17 mouse cellular contexts compared by ENCODE assay signal in genomic region chr10:63542493-63542892, GRCm38 (mm10).
A peak's percentile ranks its signal among the peaks of the same experiment; 100 is the strongest.
DNase-seq lines count a peak whose midpoint lies in the region; ATAC-seq and TF ChIP-seq lines count a peak whose summit lies in the region.
"Had no signal": no experiment of that assay in that cellular context is flagged by ENCODE, and none has a peak within 500 bp of the region (broad histone marks: within the 10 kb centered on the region; RNA-seq: fewer than 3 reads in every experiment).

No protein-coding gene starts in this region.

- no peaks in the 10 kb centered on the region for H3K36me3 ChIP-seq in heart, embryonic 11.5 days (ENCODE audit: control insufficient read depth, insufficient read depth, low read length)
- no peaks in the 10 kb centered on the region for H3K36me3 ChIP-seq in kidney, embryonic 15.5 days
- no peaks in the 10 kb centered on the region for H3K36me3 ChIP-seq in kidney, embryonic 14.5 days (ENCODE audit: control insufficient read depth, insufficient read depth, low read length)
- H3K36me3 ChIP-seq: intestine, embryonic 15.5 days had no signal

- 62% methylated on average over 6 of the region's 6 CpGs for WGBS in heart, embryonic 11.5 days (ENCODE audit: insufficient replicate concordance)
- WGBS in kidney, embryonic 15.5 days, result 49% methylated on average over 6 of the region's 6 CpGs
- 42% methylated on average over 6 of the region's 6 CpGs for WGBS in kidney, embryonic 14.5 days

- no peaks in the 10 kb centered on the region for H3K27me3 ChIP-seq in heart, embryonic 11.5 days (ENCODE audit: control insufficient read depth, insufficient read depth, low read length)
- H3K27me3 ChIP-seq in kidney, embryonic 15.5 days, result no peaks in the 10 kb centered on the region
- H3K27me3 ChIP-seq in kidney, embryonic 14.5 days (ENCODE audit: control insufficient read depth, insufficient read depth, low read length), result no peaks in the 10 kb centered on the region
- H3K27me3 ChIP-seq: forebrain, embryonic 13.5 days; intestine, embryonic 15.5 days; Patski had no signal

- no peak overlapping the region for H3K9ac ChIP-seq in heart, embryonic 11.5 days (ENCODE audit: low read depth, low read length)
- H3K9ac ChIP-seq in kidney, embryonic 15.5 days, result no peak overlapping the region
- H3K9ac ChIP-seq in kidney, embryonic 14.5 days (ENCODE audit: low read depth, low read length), result no peak overlapping the region
- H3K9ac ChIP-seq: forebrain, embryonic 13.5 days; hindbrain, embryonic 14.5 days; intestine, embryonic 15.5 days had no signal

- peak overlapping the region; percentile 86 for H3K27ac ChIP-seq in heart, embryonic 11.5 days (ENCODE audit: low read depth, low read length)
- H3K27ac ChIP-seq in kidney, embryonic 15.5 days, result peak overlapping the region; percentile 10; the same call in 1 of the 2 replicates
- H3K27ac ChIP-seq in kidney, embryonic 14.5 days (ENCODE audit: low read depth, low read length), result no peak overlapping the region
- peak overlapping the region; percentile 86 for H3K27ac ChIP-seq in embryonic fibroblast, embryonic 13.5 days (ENCODE audit: insufficient read depth, low read length)
- H3K27ac ChIP-seq: forebrain, embryonic 13.5 days; hindbrain, embryonic 14.5 days; intestine, embryonic 15.5 days had no signal

- intact Hi-C loops in heart, postnatal 14 days (cut with DNase I), result no loop called here

- TF ChIP-seq POLR2A in embryonic fibroblast, embryonic 13.5 days (IDR thresholded peaks at IDR 0.05; ENCODE audit: low read depth, low read length), result no peak

- H3K4me3 ChIP-seq in heart, embryonic 11.5 days (ENCODE audit: low read depth, low read length), result no peak overlapping the region
- no peak overlapping the region for H3K4me3 ChIP-seq in kidney, embryonic 15.5 days (replicated peaks)
- H3K4me3 ChIP-seq in kidney, embryonic 14.5 days (ENCODE audit: low read length), result no peak overlapping the region
- H3K4me3 ChIP-seq in embryonic fibroblast, embryonic 13.5 days (ENCODE audit: insufficient read depth, low read length), result no peak overlapping the region
- H3K4me3 ChIP-seq: forebrain, embryonic 13.5 days; intestine, embryonic 15.5 days had no signal

- H3K9me3 ChIP-seq in heart, embryonic 11.5 days (replicated peaks; ENCODE audit: control insufficient read depth, low read length), result no peaks in the 10 kb centered on the region
- no peaks in the 10 kb centered on the region for H3K9me3 ChIP-seq in kidney, embryonic 15.5 days (replicated peaks)
- H3K9me3 ChIP-seq in kidney, embryonic 14.5 days (ENCODE audit: control insufficient read depth, low read length), result no peaks in the 10 kb centered on the region
- H3K9me3 ChIP-seq: forebrain, embryonic 13.5 days; intestine, embryonic 15.5 days had no signal

- peaks cover 9% of the 10 kb centered on the region for H3K4me1 ChIP-seq in heart, embryonic 11.5 days (ENCODE audit: control insufficient read depth, insufficient read depth, low read length)
- H3K4me1 ChIP-seq in kidney, embryonic 15.5 days, result peaks cover 6% of the 10 kb centered on the region; the same call in 1 of the 2 replicates
- H3K4me1 ChIP-seq in kidney, embryonic 14.5 days (ENCODE audit: control insufficient read depth, insufficient read depth, low read length), result no peaks in the 10 kb centered on the region
- peaks cover 6% of the 10 kb centered on the region; the same call in 1 of the 2 replicates for H3K4me1 ChIP-seq in embryonic fibroblast, embryonic 13.5 days (ENCODE audit: control insufficient read depth, insufficient read depth, low read length)
- H3K4me1 ChIP-seq: forebrain, embryonic 13.5 days; intestine, embryonic 15.5 days had no signal

- no peak for TF ChIP-seq CTCF in embryonic fibroblast, embryonic 13.5 days (IDR thresholded peaks at IDR 0.05; ENCODE audit: borderline replicate concordance, insufficient read depth, low read length)

- no peak overlapping the region for H3K4me2 ChIP-seq in heart, embryonic 11.5 days
- H3K4me2 ChIP-seq in kidney, embryonic 15.5 days, result no peak overlapping the region
- no peak overlapping the region for H3K4me2 ChIP-seq in kidney, embryonic 14.5 days (replicated peaks; ENCODE audit: low read depth, low read length)
- H3K4me2 ChIP-seq: forebrain, embryonic 13.5 days; hindbrain, embryonic 14.5 days; intestine, embryonic 15.5 days had no signal

- DNase-seq in heart, postnatal 14 days, result no peak
- peak; percentile 4 for DNase-seq in 3T3-L1 (ENCODE audit: low read depth, low spot score)
- DNase-seq in adrenal gland, postnatal 10 days, result no peak
- DNase-seq: adrenal gland, postnatal 36 days; cerebellum, adult 9-10 months; gastrocnemius, postnatal 25 days; kidney, postnatal 25 days; layer of hippocampus, adult 9-11 months had no signal

- ATAC-seq in heart, embryonic 11.5 days (replicated peaks; ENCODE audit: insufficient number of reproducible peaks, low FRiP score, low TSS enrichment), result no peak
- no peak for ATAC-seq in kidney, embryonic 15.5 days (replicated peaks; ENCODE audit: low FRiP score)
- no peak for ATAC-seq in kidney, embryonic 14.5 days (ENCODE audit: low FRiP score, low TSS enrichment)
- ATAC-seq: activated CD4-positive, CD25-positive, alpha-beta regulatory T cell, adult 4 months; forebrain, embryonic 13.5 days had no signal
